Mouse (Mus musculus) right cerebral cortex, postnatal 25 days (tissue): ENCODE measurements around the gene Cbx1.
"Not testable (repeated sequence)": the region's sequence is repeated elsewhere in the genome, so short reads cannot be mapped to it uniquely, and the experiment has no call there.

Experiments
- DNase-seq: peaks from one replicate; pipeline ENCODE4 v3.0.0; 2022

The Cbx1 gene

DNA sequence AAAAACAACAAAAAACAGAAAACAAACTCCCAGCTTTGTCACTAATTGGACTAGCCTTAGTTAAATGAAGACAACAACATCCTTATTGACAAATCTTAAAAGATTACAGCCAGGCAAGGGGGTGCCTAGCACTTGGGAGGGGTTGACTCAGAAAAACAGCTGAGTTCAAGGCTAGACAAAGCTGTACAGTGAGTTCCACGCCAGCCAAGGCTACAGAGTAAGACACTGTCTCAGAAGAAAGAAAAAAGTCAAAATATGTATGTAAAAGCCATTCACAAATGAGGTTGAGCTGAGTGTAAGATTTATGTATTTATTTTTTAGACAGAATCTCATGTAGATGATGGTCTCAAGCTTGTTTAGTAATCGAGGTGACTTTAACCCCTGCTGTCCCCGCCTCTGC is 51.0 kb downstream of the Cbx1 start:
- DNase-seq = no peak

GRCm38 (mm10) chr11:96840290-96840689 is 51.4 kb downstream of the Cbx1 start:
- DNase-seq = peak; percentile 76

DNA sequence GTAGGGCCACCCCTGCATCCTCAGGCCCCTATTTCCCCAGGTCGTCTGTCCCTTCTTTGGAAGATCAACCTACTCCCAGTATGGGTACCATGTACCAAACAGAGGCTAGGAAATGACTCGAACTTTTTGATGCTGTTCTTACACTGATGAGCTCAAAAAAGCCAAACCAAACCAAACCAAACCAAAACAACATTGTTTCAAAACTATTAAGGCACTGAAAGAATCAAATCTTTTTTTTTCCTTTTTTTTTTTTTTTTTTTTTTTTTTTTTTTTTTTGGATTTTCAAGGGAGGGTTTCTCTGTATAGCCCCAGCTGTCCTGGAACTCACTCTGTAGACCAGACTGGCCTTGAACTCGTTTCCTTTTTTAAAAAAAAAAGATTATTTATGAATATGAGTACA is 54.7 kb downstream of the Cbx1 start:
- no peak for DNase-seq

- DNase-seq = no peak
These were observed 58.3 kb downstream of the Cbx1 start for GRCm38 (mm10) chr11:96847240-96847639.

- DNase-seq = no peak
These were observed 59.8 kb downstream of the Cbx1 start for GRCm38 (mm10) chr11:96848694-96849093.

- DNase-seq = not testable (repeated sequence)
These were observed 60.2 kb downstream of the Cbx1 start for GRCm38 (mm10) chr11:96849145-96849544.

GRCm38 (mm10) chr11:96849681-96850467 is 60.9 kb downstream of the Cbx1 start, which contains the start of gene Copz2:
Gene Copz2, plus strand, starts transcription at chr11:96849870.
- DNase-seq = no peak

GRCm38 (mm10) chr11:96857446-96857845 is 68.5 kb downstream of the Cbx1 start:
- no peak for DNase-seq
